Mouse (Mus musculus) spleen, postnatal 36 days (tissue): ENCODE results near the gene Palld.

Experiments
- DNase-seq, 2 experiments: peaks; one replicate each; pipeline ENCODE4 v3.0.0; 2022; ENCODE audit warnings: low spot score in 2 of 2, mixed read lengths in 1 of 2

The Palld gene

GRCm38 (mm10) chr8:61866920-61867319 is 35.6 kb downstream of the Palld start:
- no peak for DNase-seq

DNA sequence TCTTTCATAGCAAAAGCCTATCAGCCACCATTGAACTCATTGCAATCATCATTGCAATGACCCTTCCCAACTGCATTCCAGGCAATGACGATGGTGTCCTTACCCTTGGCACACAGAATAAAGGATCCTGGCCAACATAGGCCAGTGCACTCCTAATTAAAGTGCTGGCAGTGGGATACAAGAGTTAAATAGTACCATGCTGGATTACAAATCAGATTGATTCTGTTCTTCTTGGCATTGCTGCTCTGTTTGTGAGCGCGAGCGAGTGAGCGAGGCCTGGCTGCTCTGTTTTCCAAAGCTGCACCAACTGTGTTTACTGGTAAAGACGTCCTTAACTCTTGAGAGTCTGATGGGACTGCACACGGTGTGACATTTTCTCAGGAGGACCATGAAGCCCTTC is 37.1 kb downstream of the Palld start:
- DNase-seq = no peak

- DNase-seq = no peak
Observed at GRCm38 (mm10) chr8:61851270-61851669, 51.2 kb downstream of the Palld start.

GRCm38 (mm10) chr8:61848581-61849162 is 53.8 kb downstream of the Palld start:
- DNase-seq = no peak

DNA sequence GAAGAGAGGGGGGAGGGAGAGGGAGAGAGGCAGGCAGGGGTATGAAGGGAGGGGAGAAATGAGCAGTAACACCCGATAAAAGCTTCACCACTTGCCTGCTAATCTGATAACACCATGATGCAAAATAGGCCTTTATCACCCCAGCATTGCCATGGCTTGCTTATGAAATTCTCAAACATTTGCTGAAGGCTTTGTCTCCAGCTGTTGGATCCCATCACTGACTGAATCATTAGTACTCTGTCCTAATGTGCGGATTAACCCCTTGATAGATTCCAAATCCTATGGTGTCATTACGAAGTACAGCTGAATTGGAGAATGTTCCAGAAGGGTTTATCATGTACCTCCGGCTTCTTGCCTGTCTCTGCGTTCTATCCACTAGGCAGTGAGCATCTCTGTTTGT is 55.0 kb downstream of the Palld start:
- DNase-seq = no peak

DNA sequence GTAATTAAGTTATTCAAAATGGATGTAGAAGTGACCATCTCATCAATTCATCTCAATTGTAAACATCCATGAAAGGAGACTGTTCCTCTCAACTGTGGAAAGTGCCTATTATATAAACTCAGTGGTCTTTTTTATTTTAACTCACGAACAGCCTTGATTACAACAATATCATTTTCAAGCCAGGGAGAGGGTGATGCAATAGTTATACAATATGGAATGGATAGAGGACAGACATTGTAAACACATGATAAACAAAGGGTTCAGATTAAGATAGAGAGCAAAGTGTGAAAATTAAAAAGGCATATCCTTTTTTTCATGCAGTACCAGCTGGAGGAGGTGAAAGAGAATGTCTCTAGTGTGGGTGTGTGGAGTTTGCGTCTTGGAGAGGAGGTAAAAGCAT is 57.5 kb downstream of the Palld start:
- DNase-seq = no peak

- DNase-seq = no peak
Observed at GRCm38 (mm10) chr8:61844575-61844974, 57.9 kb downstream of the Palld start.

- no peak for DNase-seq
Observed at GRCm38 (mm10) chr8:61843776-61844175, 58.7 kb downstream of the Palld start.

DNA sequence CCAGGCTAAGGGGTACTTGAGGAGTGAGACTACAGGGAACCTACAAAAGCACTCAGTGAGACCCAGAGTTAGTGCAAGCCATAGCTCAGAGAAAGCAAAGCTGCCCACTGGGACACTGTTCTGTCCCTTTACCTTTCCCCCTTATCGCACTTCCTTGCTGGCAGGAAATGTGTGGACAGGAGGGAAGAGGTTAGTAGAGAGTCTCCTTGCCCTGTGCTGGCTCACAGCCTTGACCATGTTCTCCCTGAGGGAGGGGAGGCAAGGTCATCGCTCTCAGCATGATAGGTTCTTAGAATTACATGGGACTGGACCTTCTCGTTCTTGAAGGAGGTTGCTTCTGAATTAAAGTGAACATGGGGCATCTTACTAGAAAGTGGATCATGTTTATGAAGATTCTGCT is 69.3 kb downstream of the Palld start:
- no peak for DNase-seq

DNA sequence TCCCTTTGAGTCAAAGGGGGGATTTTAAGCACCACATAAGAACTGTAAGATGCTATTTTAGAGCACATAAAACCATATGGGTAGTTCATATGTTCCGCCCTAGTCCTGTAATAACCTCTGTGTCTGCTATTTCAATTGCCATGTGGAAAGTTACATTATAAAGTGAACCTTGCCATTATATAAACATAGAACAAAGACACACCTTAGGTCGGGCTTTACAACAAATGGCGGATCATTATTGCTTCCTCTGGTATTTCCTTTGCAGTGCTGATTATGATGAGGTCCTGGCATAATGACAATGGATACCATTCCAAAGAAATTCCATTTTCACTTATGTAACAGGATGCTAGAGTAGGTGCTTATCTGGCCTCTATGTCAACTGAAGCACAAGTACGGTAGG is 70.5 kb downstream of the Palld start:
- DNase-seq = no peak

DNA sequence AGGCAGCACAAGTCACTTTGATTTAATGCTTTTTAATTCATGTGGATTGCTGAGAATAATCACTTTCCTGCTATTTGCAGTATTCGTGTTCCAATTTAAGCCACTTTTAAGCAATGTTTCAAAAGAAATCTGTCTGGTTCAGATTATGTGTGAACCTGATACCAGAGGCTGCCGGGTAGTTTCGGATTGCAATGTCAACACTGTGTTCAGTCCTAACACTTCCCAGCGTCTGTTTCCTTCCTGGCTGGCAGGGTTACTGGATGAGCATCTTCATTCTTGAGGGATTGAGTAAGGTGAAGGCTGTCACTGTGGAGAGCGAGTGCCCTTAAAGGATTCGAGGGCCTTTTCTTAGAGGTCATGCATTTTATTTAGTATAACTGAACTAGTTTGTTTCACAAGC is 71.7 kb downstream of the Palld start:
- DNase-seq = no peak

GRCm38 (mm10) chr8:61824563-61824962 is 77.9 kb downstream of the Palld start:
- DNase-seq = no peak

DNA sequence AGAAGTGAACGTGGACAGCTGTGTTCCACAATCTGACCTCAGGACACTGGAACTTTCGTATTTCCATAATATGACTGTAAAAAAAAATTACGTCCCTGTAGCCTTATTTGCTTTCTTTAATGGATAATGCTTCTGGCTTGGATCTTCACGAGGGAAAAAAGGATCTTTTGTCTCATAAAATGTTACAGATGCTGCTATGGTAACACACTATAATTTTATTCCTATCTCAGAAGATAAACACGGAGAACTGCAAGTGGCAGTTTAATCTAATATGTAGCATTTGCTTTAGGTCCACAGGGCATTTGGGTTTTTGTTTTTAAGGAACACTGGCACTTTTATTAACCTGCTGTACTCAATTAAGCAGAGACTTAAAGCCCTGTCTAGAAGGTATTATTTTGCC is 79.3 kb downstream of the Palld start:
- DNase-seq = no peak

DNA sequence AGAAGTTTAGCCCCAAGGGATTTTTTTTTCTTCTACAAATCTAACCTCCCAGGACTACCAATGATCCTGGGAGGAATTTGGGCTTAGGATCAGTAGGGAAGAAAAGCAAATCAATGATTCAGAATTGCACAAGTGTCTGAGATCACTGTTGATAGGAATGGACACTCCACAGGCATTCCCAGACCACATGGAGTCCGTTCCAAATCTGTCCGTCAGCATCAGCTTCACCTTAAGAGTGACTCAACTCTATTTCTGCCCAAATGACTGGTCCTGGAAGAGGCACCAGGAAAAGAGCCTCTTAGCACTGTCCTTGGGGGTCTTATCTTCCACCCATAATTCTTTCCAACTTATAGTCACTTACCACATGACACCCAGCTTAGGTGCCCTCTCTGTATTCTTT is 98.7 kb downstream of the Palld start:
- no peak for DNase-seq

DNA sequence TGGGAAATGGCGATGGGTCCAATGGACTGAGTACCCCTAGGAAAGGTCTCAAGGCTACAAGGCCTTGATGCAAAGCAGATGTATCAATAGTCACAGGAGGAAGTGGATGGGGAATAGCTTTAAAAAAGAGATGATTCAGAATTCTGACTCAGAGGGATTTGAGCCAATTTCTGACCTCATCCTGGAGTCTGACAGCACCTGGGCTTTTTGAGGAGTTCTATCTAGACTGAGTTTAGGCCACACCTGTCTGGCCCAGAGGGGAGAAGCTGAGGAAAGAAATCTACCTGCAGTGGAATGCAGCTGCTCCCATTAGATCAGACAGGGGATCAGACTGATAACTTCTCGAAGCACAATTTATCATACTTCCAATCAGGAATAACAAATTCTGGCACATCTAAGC is 99.7 kb downstream of the Palld start:
- DNase-seq = no peak

- no peak for DNase-seq
Observed at GRCm38 (mm10) chr8:61797391-61797947, 105.0 kb downstream of the Palld start.

- no peak for DNase-seq
Observed at GRCm38 (mm10) chr8:61796537-61797050, 105.9 kb downstream of the Palld start.

GRCm38 (mm10) chr8:61789946-61790345 is 112.5 kb downstream of the Palld start:
- no peak for DNase-seq

GRCm38 (mm10) chr8:61789289-61789688 is 113.2 kb downstream of the Palld start:
- DNase-seq = no peak

GRCm38 (mm10) chr8:61782931-61783491 is 119.5 kb downstream of the Palld start:
- no peak for DNase-seq

DNA sequence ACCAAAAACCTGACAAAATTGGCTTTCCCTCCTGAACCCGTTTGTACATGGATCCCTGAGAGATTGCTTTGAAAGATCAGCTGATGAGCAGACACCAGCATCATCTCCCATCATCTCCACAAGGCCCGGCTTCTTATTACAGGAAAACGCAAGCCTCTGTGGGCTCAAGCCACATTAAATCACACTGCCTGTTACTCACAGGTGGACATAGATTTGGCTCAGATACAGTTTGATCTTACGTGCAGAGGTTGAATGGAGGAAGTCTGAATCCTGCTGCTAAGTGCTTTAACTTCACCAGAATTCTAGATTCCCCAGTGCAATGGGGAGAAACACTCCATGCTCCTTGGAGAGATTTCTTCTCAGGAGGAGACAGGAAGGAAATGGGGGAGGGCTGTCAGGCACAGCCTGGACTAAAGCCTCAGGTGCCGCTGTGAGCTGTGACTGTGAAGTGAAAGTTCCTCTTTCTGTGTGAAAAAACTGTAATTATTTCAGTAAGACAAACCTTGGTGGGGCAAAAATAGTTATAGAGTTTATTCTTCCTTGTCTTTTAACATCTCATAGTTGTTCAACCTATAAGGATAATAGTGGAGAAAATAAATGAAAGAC is 121.7 kb downstream of the Palld start:
- DNase-seq = no peak

GRCm38 (mm10) chr8:61778194-61778593 is 124.3 kb downstream of the Palld start:
- DNase-seq = no peak

DNA sequence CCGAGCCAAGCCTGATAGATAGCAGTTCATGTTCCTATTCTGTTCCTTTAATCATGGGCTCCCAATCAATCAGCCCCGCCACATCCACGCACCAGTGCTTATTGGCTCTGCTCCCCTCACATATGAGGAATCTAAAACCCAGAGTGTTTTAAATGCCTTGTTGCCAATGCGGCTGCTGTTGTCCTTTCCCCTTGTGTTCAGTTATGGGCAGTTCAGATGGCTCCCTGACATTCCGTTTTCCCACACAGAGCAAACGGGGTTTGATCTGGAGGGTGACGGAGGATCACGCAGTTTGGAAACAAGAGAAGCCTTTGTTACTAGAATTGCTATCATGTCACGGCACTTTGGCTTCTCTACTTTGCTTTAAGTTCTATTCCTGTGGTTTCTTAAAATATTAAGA is 125.9 kb downstream of the Palld start:
- DNase-seq = no peak
